Mouse (Mus musculus): ENCODE measurements around the gene Smad3.

Gene Smad3

DNA sequence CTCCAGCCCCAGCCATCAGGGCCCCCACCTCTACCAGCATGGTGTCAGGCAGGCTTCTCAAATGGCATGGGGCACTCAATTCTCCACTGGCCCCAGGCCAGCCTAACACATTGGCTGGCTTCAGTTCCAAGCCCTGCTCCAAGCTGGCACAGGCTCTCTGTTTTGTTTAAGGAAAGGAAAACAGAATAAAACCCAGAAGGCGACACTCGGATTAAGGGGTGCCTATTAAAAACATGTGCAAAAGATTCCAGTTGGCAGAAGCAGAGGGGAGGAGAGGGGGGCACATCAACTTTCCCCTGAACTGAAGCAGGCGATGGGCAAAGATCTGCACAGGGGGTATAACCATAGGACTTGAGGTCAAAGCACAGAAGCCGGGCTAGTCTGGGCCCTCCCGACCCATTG is 98.8 kb downstream of the Smad3 start:
- peak; percentile 81 to 82 for DNase-seq

DNA sequence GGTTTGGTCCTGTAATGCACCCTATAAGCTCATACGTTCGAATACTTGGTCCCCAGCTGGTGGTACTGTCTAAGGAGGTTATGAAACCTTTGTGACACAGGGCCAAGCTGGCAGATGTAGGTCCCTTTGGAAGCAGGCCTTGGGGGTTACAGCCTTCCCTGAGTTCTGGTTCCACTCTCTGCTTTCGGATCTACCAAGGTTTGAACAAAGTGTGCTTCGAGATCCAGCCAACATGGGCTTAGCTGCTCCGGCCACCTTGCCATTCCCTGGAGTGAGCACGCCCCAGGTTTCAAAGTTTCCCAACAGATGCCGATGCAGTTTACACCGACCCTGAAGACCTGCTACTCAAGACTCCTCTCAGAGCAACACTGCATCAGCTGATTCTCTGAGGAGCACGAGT is 99.4 kb downstream of the Smad3 start:
- DNase-seq, result no peak

GRCm38 (mm10) chr9:63657167-63657566 is 100.6 kb downstream of the Smad3 start:
- no peak for DNase-seq

- DNase-seq, result no peak
Observed at GRCm38 (mm10) chr9:63655092-63655491, 102.7 kb downstream of the Smad3 start.

DNA sequence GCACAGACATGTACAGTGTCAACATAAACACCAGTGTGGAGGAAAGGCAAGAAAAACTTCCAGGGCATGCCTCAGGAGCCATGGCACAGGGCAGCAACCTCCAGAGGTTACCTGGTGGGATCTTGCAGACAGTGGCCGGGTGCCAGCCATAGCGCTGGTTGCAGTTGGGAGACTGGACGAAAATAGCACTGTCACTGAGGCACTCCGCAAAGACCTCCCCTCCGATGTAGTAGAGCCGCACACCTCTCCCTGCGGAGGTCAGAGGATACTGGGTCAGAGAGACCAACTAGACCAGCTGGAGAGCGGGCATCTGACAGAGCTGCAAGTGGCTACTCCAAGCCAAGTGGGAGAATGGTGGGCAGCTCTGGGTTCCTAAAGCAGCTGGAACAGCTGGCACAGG is 103.2 kb downstream of the Smad3 start:
- no peak for DNase-seq

DNA sequence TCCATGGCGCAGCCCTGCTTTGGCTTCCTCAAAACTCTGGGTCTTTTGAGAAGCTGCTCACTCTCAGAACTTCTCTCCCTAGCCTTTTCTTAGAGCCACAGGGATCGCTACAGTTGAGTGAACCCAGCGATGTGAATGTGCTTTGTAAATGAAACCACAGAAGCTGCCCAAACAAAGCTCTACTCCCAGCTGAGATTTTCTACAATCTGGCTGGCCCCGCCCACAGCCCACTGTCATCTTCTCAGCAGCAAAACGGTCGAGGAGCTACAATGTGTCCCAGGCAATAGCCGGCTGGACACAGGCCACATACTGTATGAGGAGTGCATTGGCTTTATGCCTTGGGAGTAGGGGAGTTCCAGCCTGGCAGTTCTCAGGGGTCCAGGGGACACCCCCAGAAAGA is 104.1 kb downstream of the Smad3 start:
- DNase-seq, result no peak

DNA sequence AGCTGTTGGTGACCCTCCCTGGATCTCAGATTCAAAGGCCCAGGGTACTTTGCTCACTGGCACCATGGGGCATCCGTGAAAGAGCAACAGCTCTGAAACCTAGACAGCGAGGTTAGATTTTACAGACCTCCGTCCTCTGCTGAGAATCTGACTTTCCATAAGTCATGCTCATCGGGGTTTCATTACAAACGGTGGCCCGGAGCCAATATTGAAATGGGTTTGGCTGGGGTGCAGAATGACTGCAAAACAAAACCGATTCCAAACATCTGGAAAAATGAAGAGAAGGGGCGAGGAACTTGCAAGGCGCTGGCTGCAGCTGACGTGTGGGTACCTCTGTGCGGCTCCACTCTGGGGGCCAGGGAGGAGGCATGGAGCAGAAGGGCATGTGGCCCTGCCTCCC is 106.2 kb downstream of the Smad3 start:
- no peak for DNase-seq

- peak; percentile 52 to 55 for DNase-seq
Observed at GRCm38 (mm10) chr9:63650905-63651304, 106.9 kb downstream of the Smad3 start.

DNA sequence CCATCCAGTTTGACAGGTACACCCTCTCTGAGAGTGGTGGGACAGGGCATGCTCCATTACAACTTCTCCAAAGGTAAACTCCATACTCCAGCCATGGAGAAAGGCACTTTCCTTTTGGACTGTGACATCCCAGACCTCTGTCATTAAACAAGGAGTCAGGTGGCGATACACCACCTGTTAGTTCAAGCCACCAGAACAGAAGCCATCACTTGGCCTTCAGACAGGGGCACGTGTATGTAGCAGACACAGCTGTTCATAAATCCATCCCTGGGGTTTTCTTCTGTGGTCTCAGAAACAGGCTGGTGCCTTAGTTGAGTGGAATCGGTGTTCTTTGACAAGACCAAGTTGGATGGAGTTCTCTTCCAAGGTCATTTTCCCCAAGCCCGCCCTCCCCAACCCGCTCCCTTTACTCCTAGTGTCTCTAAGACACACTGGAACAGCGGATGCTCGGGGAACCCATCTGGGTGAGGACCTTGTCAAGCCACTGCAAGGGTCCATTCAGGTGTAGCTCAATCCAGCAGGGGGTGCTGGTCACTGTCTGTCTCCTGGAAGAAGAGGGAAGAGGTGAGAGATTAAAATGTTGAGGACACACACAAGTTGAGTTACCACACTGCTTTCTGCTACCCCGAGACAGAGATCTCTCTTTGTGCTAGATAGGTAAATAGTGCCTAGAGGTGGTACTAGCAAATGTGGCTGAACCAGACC is 107.8 kb downstream of the Smad3 start:
- DNase-seq, result no peak

- DNase-seq, result no peak
Observed at GRCm38 (mm10) chr9:63648520-63648918, 109.3 kb downstream of the Smad3 start.

DNA sequence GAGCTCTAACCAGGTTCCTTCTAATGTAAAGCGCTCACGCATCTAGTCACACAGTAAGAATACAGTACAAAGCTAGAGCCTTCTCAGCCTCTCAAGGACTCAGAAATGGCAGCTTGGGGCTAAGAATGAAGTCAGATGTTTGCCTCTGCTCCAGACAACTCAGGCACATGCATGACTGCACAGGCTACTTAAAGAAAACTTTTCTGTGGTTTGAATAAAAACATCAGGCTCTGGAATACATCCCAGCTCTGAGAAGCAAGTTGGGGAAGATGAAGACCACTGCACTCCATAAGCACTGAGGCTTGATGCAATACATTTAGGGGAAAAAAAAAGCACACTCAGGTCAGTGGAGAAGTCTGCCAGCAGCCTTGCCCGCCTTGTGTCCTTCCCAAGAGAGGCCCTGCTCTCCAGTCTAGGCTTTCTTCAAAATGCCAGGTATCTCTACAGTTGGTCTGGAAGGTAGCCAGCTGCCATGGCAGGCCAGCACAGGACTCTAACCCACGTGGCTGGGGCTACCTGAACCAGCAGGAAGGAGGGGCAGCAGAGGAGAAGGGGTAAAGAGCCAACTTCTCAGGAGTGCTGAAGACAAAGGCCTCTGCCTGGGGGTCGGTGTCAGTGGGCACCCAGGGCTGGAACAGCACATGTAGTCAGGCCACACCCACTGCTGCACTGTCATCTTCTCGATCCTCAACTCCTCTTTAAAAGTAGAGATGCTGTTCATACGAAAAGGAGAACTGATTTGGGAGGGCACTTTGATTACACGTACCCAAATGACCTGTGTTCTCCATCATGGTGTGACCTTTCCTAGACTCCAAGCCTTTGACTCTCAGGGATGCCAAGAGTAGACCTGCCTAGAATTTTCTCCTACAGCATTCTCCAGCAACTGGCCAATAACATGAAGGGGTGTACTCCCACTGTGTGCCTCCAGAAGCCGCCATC is 109.9 kb downstream of the Smad3 start:
- peak; percentile 45 to 46 for DNase-seq

DNA sequence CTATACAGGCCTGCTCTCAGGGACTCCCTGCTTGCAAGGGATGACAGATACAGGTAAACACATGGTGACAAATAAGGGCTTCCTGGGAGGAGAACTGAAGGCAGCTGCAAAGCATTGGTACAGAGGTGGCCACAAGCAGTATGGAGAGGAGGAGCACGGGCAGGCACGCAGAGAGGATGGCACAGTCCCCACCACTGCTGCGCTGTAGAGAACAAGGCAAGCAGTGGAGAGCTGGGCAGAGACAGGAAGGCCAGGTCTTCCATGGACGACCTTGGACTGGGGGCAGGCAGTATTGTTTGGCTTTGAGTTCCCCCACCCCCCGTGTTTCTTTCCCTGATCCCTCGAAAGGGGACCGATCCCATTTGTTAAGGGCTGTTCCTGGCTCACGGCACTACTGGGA is 112.7 kb downstream of the Smad3 start:
- no peak for DNase-seq

DNA sequence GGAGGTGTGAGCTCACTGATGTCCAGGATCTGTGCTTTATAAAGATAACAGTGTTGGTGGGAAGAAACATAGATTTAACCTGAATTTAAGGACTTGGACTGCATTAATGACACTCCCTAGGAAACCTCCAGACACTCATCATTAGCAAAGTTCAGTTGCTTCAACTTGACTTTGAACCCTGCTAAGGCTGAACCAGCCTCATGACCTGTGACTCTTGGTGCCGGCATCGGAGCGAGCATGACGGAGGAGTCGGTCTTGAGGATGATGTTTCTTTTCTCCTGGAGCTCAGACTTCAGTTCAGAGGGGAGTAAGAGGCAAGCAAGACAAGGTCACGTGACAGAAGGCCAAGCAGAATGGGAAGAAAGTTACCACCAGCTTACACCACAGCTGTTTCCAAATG is 113.8 kb downstream of the Smad3 start:
- DNase-seq, result no peak

DNA sequence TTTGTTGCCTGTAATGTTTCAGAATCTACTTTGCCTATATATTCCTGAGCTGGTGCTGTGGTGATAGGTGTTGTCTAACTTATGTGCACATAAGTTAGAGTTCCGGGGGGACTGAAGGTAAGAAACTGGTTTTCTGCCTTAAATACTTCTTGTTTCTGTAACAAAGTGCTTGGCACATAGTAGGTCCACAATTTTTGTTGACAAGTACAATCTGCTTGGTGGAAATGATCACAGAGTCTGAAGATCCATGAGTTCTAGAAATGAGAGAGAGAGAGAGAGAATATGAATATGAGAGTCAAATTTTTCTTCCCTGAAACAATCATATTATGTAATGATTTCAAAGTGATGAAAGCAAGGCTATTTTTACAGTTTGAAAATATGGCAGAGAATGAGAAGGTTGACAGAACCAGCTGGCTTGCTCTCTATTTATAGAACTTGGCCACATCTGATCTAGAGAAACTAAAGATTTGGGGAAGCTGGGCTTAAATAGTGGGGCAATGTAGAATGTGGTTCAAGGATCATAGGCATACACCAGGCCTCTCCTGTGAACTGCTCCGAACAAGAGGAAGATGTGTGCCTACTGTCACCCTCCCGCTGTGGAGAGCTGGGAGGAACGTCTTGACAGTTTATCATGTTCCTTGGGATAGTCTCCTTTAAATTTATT is 115.7 kb downstream of the Smad3 start:
- no peak for DNase-seq

DNA sequence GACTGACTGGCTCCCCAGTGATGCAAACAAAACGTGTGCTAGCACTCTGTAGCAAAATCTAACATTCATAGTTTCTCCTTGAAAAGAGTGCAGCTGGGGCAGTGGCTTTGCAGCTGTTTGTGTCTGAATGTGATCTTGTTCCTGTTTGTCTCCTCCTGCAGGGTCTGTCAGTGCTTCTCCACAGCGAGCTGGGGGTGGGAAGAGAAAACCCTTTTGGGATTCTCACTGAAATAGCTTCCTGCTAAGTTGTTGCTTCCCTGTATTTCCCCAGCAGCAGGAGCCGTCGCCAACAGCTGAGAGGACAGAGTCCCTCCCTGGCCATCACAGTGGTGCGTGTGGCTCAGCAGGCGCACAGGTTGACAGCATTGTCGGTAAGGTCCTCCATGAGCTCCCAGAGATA is 121.7 kb downstream of the Smad3 start:
- DNase-seq, result no peak

DNA sequence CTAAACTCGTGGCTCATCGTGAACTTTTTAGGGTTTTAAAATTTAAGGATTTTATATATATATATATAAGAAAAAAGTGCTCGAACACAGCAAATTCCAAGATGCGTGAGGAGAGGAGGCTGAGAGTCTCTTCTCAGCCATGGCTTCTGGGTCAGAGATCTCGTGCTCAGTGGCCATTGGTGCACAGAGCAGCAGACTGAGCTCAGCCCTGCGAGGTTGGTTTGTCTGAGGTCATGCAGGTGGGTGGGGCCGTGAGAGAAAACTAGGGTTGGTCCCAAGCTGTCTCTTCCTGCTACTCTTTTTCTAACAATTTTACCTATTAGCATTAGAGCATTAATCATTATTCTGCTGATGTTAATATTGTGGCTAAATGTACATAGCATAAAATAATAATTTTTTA is 124.5 kb downstream of the Smad3 start:
- DNase-seq, result no peak

GRCm38 (mm10) chr9:63632924-63633323 is 124.9 kb downstream of the Smad3 start:
- DNase-seq, result no peak

GRCm38 (mm10) chr9:63632045-63632444 is 125.7 kb downstream of the Smad3 start:
- DNase-seq, result no peak

- no peak for DNase-seq
Observed at GRCm38 (mm10) chr9:63625090-63625756, 132.6 kb downstream of the Smad3 start.

GRCm38 (mm10) chr9:63623895-63624569 is 133.8 kb downstream of the Smad3 start:
- no peak for DNase-seq

DNA sequence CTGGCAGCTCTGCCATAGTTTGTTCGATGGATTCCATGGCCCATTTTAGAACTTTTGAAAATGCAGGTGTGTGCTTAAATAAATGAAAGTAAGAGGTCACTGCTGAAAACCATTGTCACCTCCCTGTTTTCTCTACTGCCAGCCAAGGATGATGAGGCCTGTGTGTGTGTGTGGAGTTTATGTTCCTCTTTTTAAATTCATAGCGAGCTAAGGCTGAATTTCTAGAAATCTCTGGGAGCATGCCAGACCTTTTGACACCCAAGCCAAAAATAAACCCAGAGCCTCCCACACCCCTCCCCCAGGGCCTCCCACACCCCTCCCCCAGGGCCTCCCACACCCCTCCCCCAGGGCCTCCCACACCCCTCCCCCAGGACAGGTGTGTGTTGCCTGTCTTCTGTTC is 139.8 kb downstream of the Smad3 start:
- DNase-seq, result no peak

Measured in cerebellum, postnatal 36 days (tissue).